Mouse (Mus musculus) intestine, postnatal 0 days (tissue): ENCODE measurements around the gene Nxnl1. TPM values are rescaled to one million over a fixed set of nuclear protein-coding genes. Genes with fewer than 3 reads are reported as not detected.
A peak's percentile ranks its signal among the peaks of the same experiment; 100 is the strongest.

Experiments
- ATAC-seq: fragments of 200-750 bp; cut with Nextera tagmentation; 2 replicates; pipeline ENCODE4 v1.8.0; 2017; ENCODE audit warnings: mild to moderate bottlenecking, moderate TSS enrichment, moderate library complexity
- H3K27ac ChIP-seq: fragments of 300-500 bp; sonication (generic); 2 replicates; pipeline ENCODE4 v1.5.1; 2014; ENCODE audit warnings: mild to moderate bottlenecking, low read depth, low read length, moderate library complexity
- H3K27me3 ChIP-seq: fragments of 300-500 bp; sonication (generic); replicated peaks from 2 replicates; pipeline ENCODE4 v1.6.1; 2014; ENCODE audit warnings: low read length, mixed read lengths; ENCODE audit not compliant: control insufficient read depth, insufficient read depth
- H3K36me3 ChIP-seq: fragments of 300-500 bp; sonication (generic); 2 replicates; pipeline ENCODE4 v1.6.1; 2014; ENCODE audit warnings: mild to moderate bottlenecking, moderate library complexity; ENCODE audit not compliant: control insufficient read depth, insufficient read depth
- H3K4me1 ChIP-seq: fragments of 300-500 bp; sonication (generic); replicated peaks from 2 replicates; pipeline ENCODE4 v1.6.1; 2014; ENCODE audit warnings: antibody characterized with exemption, low read length, mixed read lengths; ENCODE audit not compliant: control insufficient read depth, insufficient read depth
- H3K4me2 ChIP-seq: fragments of 300-500 bp; sonication (generic); replicated peaks from 2 replicates; pipeline ENCODE4 v1.6.1; 2014; ENCODE audit warnings: low read depth, mild to moderate bottlenecking, moderate library complexity
- H3K4me3 ChIP-seq: fragments of 300-500 bp; sonication (generic); 2 replicates; pipeline ENCODE4 v1.5.1; 2014; ENCODE audit warnings: low read depth, low read length
- H3K9ac ChIP-seq: fragments of 300-500 bp; sonication (generic); 2 replicates; pipeline ENCODE4 v1.6.1; 2014; ENCODE audit warnings: mild to moderate bottlenecking, low read depth, low read length
- H3K9me3 ChIP-seq: fragments of 300-500 bp; sonication (generic); 2 replicates; pipeline ENCODE4 v1.6.1; 2016; ENCODE audit warnings: mixed run types; ENCODE audit not compliant: control insufficient read depth
- CTCF ChIP-seq: sonication (generic); IDR thresholded peaks from 2 replicates; pipeline ENCODE4 v1.5.1; 2016; ENCODE audit warnings: low read depth, mild to moderate bottlenecking, control low read depth, antibody characterized with exemption, moderate library complexity
- WGBS: fragments of 180-500 bp; shearing (Covaris S2); extraction: QIAGEN DNeasy Blood & Tissue Kit; methylation state at CpG from one replicate; pipeline ENCODE4 v1.1.7; 2014; 5-methylcytosine and 5-hydroxymethylcytosine counted together
- polyA plus RNA-seq: library from polyadenylated mRNA; unstranded; fragments of >200 nt; fragmentation: Nextera tagmentation; extraction: Ambion mirVana; gene quantifications from 2 replicates; pipeline ENCODE4 v1.2.1, GENCODE M21; 2015

The Nxnl1 gene
- polyA plus RNA-seq, 1 experiment from 2014 or later = not detected

DNA sequence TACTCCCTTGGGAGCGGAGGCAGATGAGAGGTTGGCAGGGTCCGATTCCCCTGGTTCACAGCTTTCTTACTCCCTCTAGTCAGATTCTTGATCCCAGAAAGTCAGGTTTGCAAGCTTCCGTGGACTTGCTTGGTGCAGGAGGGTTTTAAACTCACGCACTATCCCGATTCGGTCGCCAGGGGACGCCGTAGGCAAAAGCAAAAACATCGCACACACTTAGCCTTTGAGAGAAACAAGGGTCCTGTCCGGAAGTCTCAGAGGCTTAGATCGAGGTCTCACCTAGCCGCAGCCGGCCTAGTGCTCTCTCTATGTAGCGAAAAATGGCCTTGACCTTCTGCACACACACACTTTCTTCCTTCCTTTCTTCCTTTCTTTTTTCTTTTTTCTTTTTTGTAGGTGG, 5.0 kb downstream of the Nxnl1 start:
- Histone ChIP-seq H3K4me2 (no peak overlapping the region), H3K4me1 (peaks cover 5% of the 10 kb centered on the region), H3K27ac (no peak overlapping the region), H3K9me3 (no peaks in the 10 kb centered on the region; the same call in 1 of the 2 replicates), H3K4me3 (no peak overlapping the region), H3K27me3 (peaks cover 50% of the 10 kb centered on the region), H3K36me3 (no peaks in the 10 kb centered on the region), H3K9ac (no peak overlapping the region)
- no peak for ATAC-seq
- TF ChIP-seq CTCF = peak; percentile 95
- 3% methylated on average over 15 of the region's 15 CpGs for WGBS

DNA sequence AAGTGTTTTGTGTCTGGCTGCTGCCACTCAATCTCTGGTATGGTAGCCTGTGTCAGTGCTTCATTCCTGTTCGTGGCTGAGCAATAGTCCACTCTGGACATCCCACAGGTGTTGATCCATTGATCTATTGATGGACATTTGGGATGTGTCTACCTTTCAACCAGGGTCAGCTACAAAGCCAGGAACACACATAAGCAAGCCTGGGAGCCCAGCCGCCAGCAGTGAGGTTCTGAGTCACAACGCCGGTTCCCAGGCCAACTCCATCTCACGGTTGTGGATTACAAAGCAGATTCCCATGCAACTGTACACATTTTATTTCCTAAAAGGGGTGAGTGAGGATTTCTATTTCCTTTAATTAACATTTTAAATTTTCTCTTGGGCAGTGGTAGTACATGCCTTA, 5.6 kb downstream of the Nxnl1 start:
- H3K4me3 ChIP-seq = no peak overlapping the region
- no peak overlapping the region for H3K9ac ChIP-seq
- ATAC-seq = no peak
- 82% methylated on average over 5 of the region's 5 CpGs for WGBS
- H3K4me1 ChIP-seq = peaks cover 5% of the 10 kb centered on the region
- no peaks in the 10 kb centered on the region for H3K36me3 ChIP-seq
- no peak overlapping the region for H3K27ac ChIP-seq
- TF ChIP-seq CTCF = no peak
- H3K4me2 ChIP-seq = no peak overlapping the region
- peaks cover 50% of the 10 kb centered on the region for H3K27me3 ChIP-seq
- no peaks in the 10 kb centered on the region; the same call in 1 of the 2 replicates for H3K9me3 ChIP-seq

DNA sequence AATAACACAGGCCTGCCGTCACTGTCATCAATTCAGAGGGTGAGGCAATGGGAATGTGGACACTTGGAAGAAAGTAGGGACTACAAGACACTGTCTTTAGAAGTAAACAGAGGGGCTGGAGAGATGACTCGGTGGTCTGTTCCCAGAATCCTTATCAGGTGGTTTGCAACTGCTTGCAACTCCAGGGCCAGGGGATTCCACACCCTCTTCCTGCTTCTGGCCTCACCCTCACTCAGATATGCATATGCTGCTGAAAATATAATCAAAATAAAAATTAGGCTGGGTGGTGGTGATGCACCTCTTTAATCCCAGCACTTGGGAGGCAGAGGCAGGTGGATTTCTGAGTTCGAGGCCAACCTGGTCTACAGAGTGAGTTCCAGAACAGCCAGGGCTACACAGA, 6.3 kb downstream of the Nxnl1 start:
- H3K27me3 ChIP-seq = peaks cover 55% of the 10 kb centered on the region
- peaks cover 5% of the 10 kb centered on the region for H3K4me1 ChIP-seq
- 74% methylated on average over 3 of the region's 3 CpGs for WGBS
- H3K36me3 ChIP-seq = no peaks in the 10 kb centered on the region
- ATAC-seq = no peak
- H3K9me3 ChIP-seq = no peaks in the 10 kb centered on the region; the same call in 1 of the 2 replicates
- H3K4me2 ChIP-seq = no peak overlapping the region
- H3K27ac ChIP-seq = no peak overlapping the region
- TF ChIP-seq CTCF = no peak
- H3K9ac ChIP-seq = no peak overlapping the region
- no peak overlapping the region for H3K4me3 ChIP-seq

DNA sequence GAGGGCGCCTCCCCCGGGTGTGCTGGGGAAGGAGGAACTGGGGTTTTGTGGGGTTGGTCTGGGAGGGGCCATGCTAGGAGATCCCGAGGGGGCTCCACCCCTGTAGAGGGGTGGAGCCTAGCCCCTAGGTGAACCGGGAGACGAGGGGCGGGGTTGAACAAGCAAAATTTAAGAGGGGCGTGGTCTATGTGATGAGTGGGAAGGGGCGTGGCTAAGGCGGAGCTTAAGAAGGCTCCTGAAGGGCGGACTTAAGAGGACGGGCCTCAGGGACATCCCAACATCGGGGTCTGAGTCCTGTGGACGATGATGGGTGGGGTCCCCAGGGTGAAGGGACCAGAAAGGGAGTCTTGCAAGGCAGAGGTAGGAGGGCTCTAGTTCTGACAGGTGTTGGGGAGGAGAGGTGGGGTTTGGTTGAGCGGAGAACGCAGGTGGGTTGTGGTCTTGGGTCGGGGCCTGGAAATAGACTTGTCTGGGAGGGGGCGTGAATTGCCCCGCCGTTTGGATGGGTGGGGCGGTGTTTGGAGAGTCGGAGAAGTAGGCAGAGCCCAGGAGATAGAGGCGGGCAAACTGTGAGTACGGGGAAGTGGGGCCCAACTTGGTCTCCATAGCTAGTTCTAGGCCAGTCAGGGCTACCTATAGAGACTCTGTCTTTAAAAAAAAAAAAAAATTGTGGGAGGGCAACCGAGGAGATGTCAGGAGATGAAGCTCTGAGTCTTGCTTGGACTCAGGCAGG, 7.3 kb downstream of the Nxnl1 start:
- Histone ChIP-seq H3K9ac (peak overlapping the region; percentile 26; the same call in 1 of the 2 replicates), H3K4me3 (peak overlapping the region; percentile 49), H3K9me3 (no peaks in the 10 kb centered on the region; the same call in 1 of the 2 replicates), H3K36me3 (no peaks in the 10 kb centered on the region), H3K4me2 (peak overlapping the region; percentile 85), H3K27ac (no peak overlapping the region), H3K4me1 (peaks cover 5% of the 10 kb centered on the region), H3K27me3 (peaks cover 55% of the 10 kb centered on the region)
- peak; percentile 19; the same call in 1 of the 2 replicates for TF ChIP-seq CTCF
- ATAC-seq = peak; percentile 23
- WGBS = 2% methylated on average over 24 of the region's 24 CpGs

- H3K9ac ChIP-seq = peak within 1 kb of the TSS; percentile 26
- no peaks in the 10 kb centered on the region for H3K9me3 ChIP-seq
- H3K27me3 ChIP-seq = peaks cover 55% of the 10 kb centered on the region
- 4% methylated on average over 70 of the region's 70 CpGs for WGBS
- no peak within 1 kb of the TSS for H3K27ac ChIP-seq
- TF ChIP-seq CTCF = no peak; the same call in 1 of the 2 replicates
- H3K4me1 ChIP-seq = peaks cover 5% of the 10 kb centered on the region
- peak; percentile 8; the same call in 1 of the 2 replicates for ATAC-seq
- peak within 1 kb of the TSS; percentile 49 for H3K4me3 ChIP-seq
- H3K4me2 ChIP-seq = peak within 1 kb of the TSS; percentile 85
- H3K36me3 ChIP-seq = no peaks in the 10 kb centered on the region
Observed at GRCm38 (mm10) chr8:71558071-71558957, 8.1 kb downstream of the Nxnl1 start, which contains the start of gene Tmem221. Tmem221 (minus strand) TSS chr8:71558871.

GRCm38 (mm10) chr8:71554644-71555043, 11.8 kb downstream of the Nxnl1 start:
- Histone ChIP-seq H3K36me3 (0 out of 2 replicates have a peak, but pooled peaks cover under 1% of the 10 kb centered on the region), H3K9ac (no peak overlapping the region), H3K9me3 (no peaks in the 10 kb centered on the region), H3K27ac (no peak overlapping the region), H3K4me2 (no peak overlapping the region), H3K4me3 (no peak overlapping the region), H3K27me3 (peaks cover 30% of the 10 kb centered on the region), H3K4me1 (no peaks in the 10 kb centered on the region)
- 69% methylated on average over 2 of the region's 2 CpGs for WGBS
- no peak for ATAC-seq
- no peak for TF ChIP-seq CTCF
